Mouse (Mus musculus) T-helper 2 cell (primary cell): ENCODE results near the gene Sik3.
"Not testable (repeated sequence)": the region's sequence is repeated elsewhere in the genome, so short reads cannot be mapped to it uniquely, and the experiment has no call there.

ENCODE experiments used
- in situ Hi-C: fragments of 300-600 bp; cut with MboI, MseI; formaldehyde crosslinking; loops from one replicate; pipeline ENCODE4 v1.15.1; 2025; ENCODE audit warnings: high pct_unique_total_duplicates

The Sik3 gene

GRCm38 (mm10) chr9:46053014-46053666 lies 40.5 kb downstream of the Sik3 start:
- in situ Hi-C loops, result no loop called here

GRCm38 (mm10) chr9:46058065-46058464 lies 45.4 kb downstream of the Sik3 start:
- in situ Hi-C loops, result no loop called here

GRCm38 (mm10) chr9:46060249-46060648 lies 47.6 kb downstream of the Sik3 start:
- in situ Hi-C loops, result no loop called here

GRCm38 (mm10) chr9:46061696-46062425 lies 49.2 kb downstream of the Sik3 start:
- in situ Hi-C loops, result no loop called here

- in situ Hi-C loops, result no loop called here
Observed at GRCm38 (mm10) chr9:46064331-46064730, 51.7 kb downstream of the Sik3 start.

GRCm38 (mm10) chr9:46066711-46067110 lies 54.1 kb downstream of the Sik3 start:
- in situ Hi-C loops, result no loop called here

GRCm38 (mm10) chr9:46067691-46068090 lies 55.1 kb downstream of the Sik3 start:
- in situ Hi-C loops, result no loop called here

GRCm38 (mm10) chr9:46069013-46069412 lies 56.4 kb downstream of the Sik3 start:
- in situ Hi-C loops, result no loop called here

GRCm38 (mm10) chr9:46072101-46072835 lies 59.6 kb downstream of the Sik3 start:
- in situ Hi-C loops, result no loop called here

- in situ Hi-C loops, result no loop called here
Observed at GRCm38 (mm10) chr9:46073443-46073842, 60.8 kb downstream of the Sik3 start.

- in situ Hi-C loops, result no loop called here
Observed at GRCm38 (mm10) chr9:46075578-46075977, 63.0 kb downstream of the Sik3 start.

- in situ Hi-C loops, result loop anchor here (5.0 to 10.0 kb wide), 2 partner anchors 40 to 788 kb away; no protein-coding TSS in a partner anchor
Observed at GRCm38 (mm10) chr9:46082381-46082821, 69.8 kb downstream of the Sik3 start.

- in situ Hi-C loops, result loop anchor here (5.0 to 10.0 kb wide), 2 partner anchors 39 to 789 kb away; no protein-coding TSS in a partner anchor
Observed at GRCm38 (mm10) chr9:46083490-46083893, 70.9 kb downstream of the Sik3 start.

GRCm38 (mm10) chr9:46085898-46086297 lies 73.3 kb downstream of the Sik3 start:
- in situ Hi-C loops, result loop anchor here (5.0 to 10.0 kb wide), 2 partner anchors 39 to 791 kb away; no protein-coding TSS in a partner anchor

- in situ Hi-C loops, result loop anchor here (5.0 to 10.0 kb wide), 2 partner anchors 40 to 792 kb away; no protein-coding TSS in a partner anchor
Observed at GRCm38 (mm10) chr9:46086826-46087225, 74.2 kb downstream of the Sik3 start.

GRCm38 (mm10) chr9:46087461-46087860 lies 74.8 kb downstream of the Sik3 start:
- in situ Hi-C loops, result loop anchor here (5.0 to 10.0 kb wide), 2 partner anchors 40 to 793 kb away; no protein-coding TSS in a partner anchor

GRCm38 (mm10) chr9:46088722-46089121 lies 76.1 kb downstream of the Sik3 start:
- in situ Hi-C loops, result loop anchor here (5.0 to 10.0 kb wide), 2 partner anchors 41 to 794 kb away; no protein-coding TSS in a partner anchor

GRCm38 (mm10) chr9:46090066-46090465 lies 77.4 kb downstream of the Sik3 start:
- in situ Hi-C loops, result no loop called here

- in situ Hi-C loops, result not testable (repeated sequence)
Observed at GRCm38 (mm10) chr9:46091157-46091556, 78.5 kb downstream of the Sik3 start.

- in situ Hi-C loops, result no loop called here
Observed at GRCm38 (mm10) chr9:46092633-46093032, 80.0 kb downstream of the Sik3 start.

GRCm38 (mm10) chr9:46098360-46098985 lies 85.9 kb downstream of the Sik3 start:
- in situ Hi-C loops, result no loop called here
